Mouse (Mus musculus) E14TG2a.4 (cell line): Measurements from ENCODE around the gene Yaf2.

ENCODE experiments used
- CTCF ChIP-seq: conservative IDR thresholded peaks from 2 replicates; pipeline ENCODE4 v1.5.1; 2014; ENCODE audit warnings: low read length
- POU5F1 ChIP-seq: IDR thresholded peaks from 2 replicates; pipeline ENCODE4 v1.6.1; 2014; ENCODE audit warnings: low read length, borderline replicate concordance

GRCm38 (mm10) chr15:93375696-93376095 is 39.0 kb upstream of the Yaf2 start:
- TF ChIP-seq CTCF (no peak), POU5F1 (no peak)
